Mouse (Mus musculus) myocyte (in vitro differentiated cells): ENCODE results near the gene Gm9945. TPM values are rescaled to one million over a fixed set of nuclear protein-coding genes. Genes with fewer than 3 reads are reported as not detected.
A peak's percentile ranks its signal among the peaks of the same experiment; 100 is the strongest.

Experiments
- H3K27me3 ChIP-seq: one replicate; pipeline ENCODE4 v1.6.1; 2011; ENCODE audit not compliant: control insufficient read depth, insufficient read depth, insufficient read length
- H3K36me3 ChIP-seq: one replicate; pipeline ENCODE4 v1.6.1; 2011; ENCODE audit not compliant: control insufficient read depth, insufficient read depth
- H3K4me2 ChIP-seq: one replicate; pipeline ENCODE4 v1.6.1; 2011; ENCODE audit warnings: low read depth, control low read depth
- H3K4me3 ChIP-seq: one replicate; pipeline ENCODE4 v1.5.1; 2011; ENCODE audit warnings: mild to moderate bottlenecking, control low read depth, moderate library complexity
- H3K79me2 ChIP-seq: one replicate; pipeline ENCODE4 v1.6.1; 2011; ENCODE audit not compliant: control insufficient read depth, insufficient read depth
- H3ac ChIP-seq: one replicate; pipeline ENCODE4 v1.6.1; 2011; ENCODE audit not compliant: control insufficient read depth, insufficient read length
- CEBPB ChIP-seq: IDR thresholded peaks from 2 replicates; pipeline ENCODE4 v1.6.1; 2011; ENCODE audit warnings: mild to moderate bottlenecking, moderate library complexity; ENCODE audit not compliant: poor library complexity, insufficient read depth, severe bottlenecking
- E2F4 ChIP-seq: IDR thresholded peaks from one replicate; pipeline ENCODE4 v1.6.1; 2011; ENCODE audit warnings: mild to moderate bottlenecking, control low read depth, moderate library complexity; ENCODE audit not compliant: insufficient read depth
- MAX ChIP-seq: IDR thresholded peaks from one replicate; pipeline ENCODE4 v1.6.1; 2011; ENCODE audit warnings: low read depth, mild to moderate bottlenecking, control low read depth
- MYOD1 ChIP-seq, 3 experiments: IDR thresholded peaks; one replicate each; pipeline ENCODE4 v1.6.1; 2011; ENCODE audit warnings: control low read depth in 2 of 3, low read depth in 2 of 3, mild to moderate bottlenecking in 2 of 3, moderate library complexity in 1 of 3; ENCODE audit not compliant: insufficient read length in 2 of 3, control insufficient read depth in 1 of 3
- MYOG ChIP-seq, 3 experiments: IDR thresholded peaks; one replicate each; pipeline ENCODE4 v1.6.1; 2011; ENCODE audit warnings: control low read depth in 2 of 3, low read depth in 2 of 3, mild to moderate bottlenecking in 2 of 3; ENCODE audit not compliant: insufficient read length in 2 of 3, control insufficient read depth in 1 of 3, insufficient read depth in 1 of 3
- POLR2A ChIP-seq: IDR thresholded peaks from one replicate; pipeline ENCODE4 v1.6.1; 2011; ENCODE audit warnings: low read depth, mild to moderate bottlenecking, control low read depth, moderate library complexity; ENCODE audit not compliant: insufficient read length
- POLR2AphosphoS2 ChIP-seq: IDR thresholded peaks from one replicate; pipeline ENCODE4 v1.6.1; 2011; ENCODE audit warnings: low read depth, control low read depth; ENCODE audit not compliant: insufficient read length
- REST ChIP-seq: IDR thresholded peaks from one replicate; pipeline ENCODE4 v1.6.1; 2011; ENCODE audit warnings: mild to moderate bottlenecking, control low read depth, moderate library complexity; ENCODE audit not compliant: insufficient read depth, insufficient read length
- SRF ChIP-seq: IDR thresholded peaks from one replicate; pipeline ENCODE4 v1.6.1; 2011; ENCODE audit warnings: low read depth; ENCODE audit not compliant: control insufficient read depth, insufficient read length
- TCF12 ChIP-seq: IDR thresholded peaks from one replicate; pipeline ENCODE4 v1.6.1; 2011; ENCODE audit warnings: mild to moderate bottlenecking, control low read depth; ENCODE audit not compliant: poor library complexity, insufficient read depth, severe bottlenecking
- TCF3 ChIP-seq: IDR thresholded peaks from one replicate; pipeline ENCODE4 v1.6.1; 2011; ENCODE audit warnings: low read depth, control low read depth; ENCODE audit not compliant: insufficient read length
- USF1 ChIP-seq: IDR thresholded peaks from one replicate; pipeline ENCODE4 v1.6.1; 2011; ENCODE audit warnings: low read depth, mild to moderate bottlenecking, control low read depth, moderate library complexity
- polyA plus RNA-seq: library from polyadenylated mRNA; unstranded; fragments of >200 nt; fragmentation: generic; extraction: Trizol; gene quantifications from one replicate; pipeline ENCODE4 v1.2.1, GENCODE M21; 2012; ENCODE audit warnings: missing spikeins

Gene Gm9945
- polyA plus RNA-seq, 1 experiment: not detected

GRCm38 (mm10) chr11:53469294-53469967, 10.5 kb upstream of the Gm9945 start:
- peaks cover 7% of the 10 kb centered on the region for H3K27me3 ChIP-seq

GRCm38 (mm10) chr11:53469968-53470695, 9.8 kb upstream of the Gm9945 start, which contains the start of gene Gm9837:
TSS of gene Gm9837 (minus strand) at chr11:53470479.
- Histone ChIP-seq H3K27me3 (peaks cover 12% of the 10 kb centered on the region), H3K36me3 (no peaks in the 10 kb centered on the region), H3K4me3 (no peak within 1 kb of the TSS), H3K4me2 (peak within 1 kb of the TSS; percentile 66), H3ac (no peak within 1 kb of the TSS), H3K79me2 (no peaks in the 10 kb centered on the region)
- TF ChIP-seq POLR2A: no peak
- TF ChIP-seq MYOD1 (IDR thresholded peaks at IDR 0.05; ENCODE audit: control insufficient read depth in 1 of 3, insufficient read length in 2 of 3, low read depth in 2 of 3): no peak
- TF ChIP-seq USF1: no peak
- TF ChIP-seq CEBPB: no peak
- no peak for TF ChIP-seq E2F4
- TF ChIP-seq MYOG (IDR thresholded peaks at IDR 0.05; ENCODE audit: control insufficient read depth in 1 of 3, insufficient read depth in 1 of 3, insufficient read length in 2 of 3, low read depth in 2 of 3): no peak
- TF ChIP-seq TCF3: no peak
- no peak for TF ChIP-seq REST
- no peak for TF ChIP-seq POLR2AphosphoS2
- TF ChIP-seq MAX: no peak

More at GRCm38 (mm10) chr11:53469294-53469967, 10.5 kb upstream of the Gm9945 start:
- Histone ChIP-seq H3ac (no peak overlapping the region), H3K4me2 (peak overlapping the region; percentile 66), H3K4me3 (no peak overlapping the region), H3K79me2 (no peaks in the 10 kb centered on the region), H3K36me3 (no peaks in the 10 kb centered on the region)
- TF ChIP-seq MYOD1 (IDR thresholded peaks at IDR 0.05; ENCODE audit: control insufficient read depth in 1 of 3, insufficient read length in 2 of 3, low read depth in 2 of 3): no peak
- TF ChIP-seq REST: no peak
- TF ChIP-seq POLR2AphosphoS2: no peak
- TF ChIP-seq MYOG (IDR thresholded peaks at IDR 0.05; ENCODE audit: control insufficient read depth in 1 of 3, insufficient read depth in 1 of 3, insufficient read length in 2 of 3, low read depth in 2 of 3): no peak
- no peak for TF ChIP-seq SRF
- TF ChIP-seq TCF12: no peak
- no peak for TF ChIP-seq TCF3
- no peak for TF ChIP-seq MAX
- TF ChIP-seq POLR2A: no peak
- no peak for TF ChIP-seq USF1
- no peak for TF ChIP-seq E2F4

GRCm38 (mm10) chr11:53472709-53473108, 7.3 kb upstream of the Gm9945 start:
- TF ChIP-seq MYOD1 (IDR thresholded peaks at IDR 0.05; ENCODE audit: control insufficient read depth in 1 of 3, insufficient read length in 2 of 3, low read depth in 2 of 3): no peak
- no peak for TF ChIP-seq POLR2AphosphoS2
- H3K4me2 ChIP-seq: no peak overlapping the region

GRCm38 (mm10) chr11:53475620-53476019, 4.3 kb upstream of the Gm9945 start:
- Histone ChIP-seq H3K4me3 (no peak overlapping the region), H3K4me2 (no peak overlapping the region), H3K79me2 (no peaks in the 10 kb centered on the region), H3K27me3 (peaks cover 12% of the 10 kb centered on the region), H3K36me3 (no peaks in the 10 kb centered on the region), H3ac (no peak overlapping the region)
- no peak for TF ChIP-seq MYOD1 (IDR thresholded peaks at IDR 0.05; ENCODE audit: control insufficient read depth in 1 of 3, insufficient read length in 2 of 3, low read depth in 2 of 3)
- TF ChIP-seq POLR2AphosphoS2: no peak

More at GRCm38 (mm10) chr11:53472709-53473108, 7.3 kb upstream of the Gm9945 start:
- Histone ChIP-seq H3K36me3 (no peaks in the 10 kb centered on the region), H3ac (no peak overlapping the region), H3K27me3 (peaks cover 12% of the 10 kb centered on the region), H3K4me3 (no peak overlapping the region), H3K79me2 (no peaks in the 10 kb centered on the region)

GRCm38 (mm10) chr11:53477833-53478232, 2.1 kb upstream of the Gm9945 start:
- no peaks in the 10 kb centered on the region for H3K79me2 ChIP-seq
- no peak overlapping the region for H3ac ChIP-seq
- peaks cover 12% of the 10 kb centered on the region for H3K27me3 ChIP-seq
- H3K4me3 ChIP-seq: no peak overlapping the region
- no peak for TF ChIP-seq TCF3
- no peak for TF ChIP-seq POLR2AphosphoS2
- no peak for TF ChIP-seq TCF12
- no peak for TF ChIP-seq REST
- no peak for TF ChIP-seq USF1
- TF ChIP-seq SRF: no peak
- no peak for TF ChIP-seq POLR2A
- TF ChIP-seq MYOD1 (IDR thresholded peaks at IDR 0.05; ENCODE audit: control insufficient read depth in 1 of 3, insufficient read length in 2 of 3, low read depth in 2 of 3): no peak
- no peak for TF ChIP-seq MAX
- no peak for TF ChIP-seq E2F4
- TF ChIP-seq MYOG (IDR thresholded peaks at IDR 0.05; ENCODE audit: control insufficient read depth in 1 of 3, insufficient read depth in 1 of 3, insufficient read length in 2 of 3, low read depth in 2 of 3): no peak
- no peak for TF ChIP-seq CEBPB
- no peak overlapping the region for H3K4me2 ChIP-seq
- H3K36me3 ChIP-seq: no peaks in the 10 kb centered on the region
